Mouse (Mus musculus) liver (tissue): ENCODE measurements around the gene Opcml.
A peak's percentile ranks its signal among the peaks of the same experiment; 100 is the strongest.

ENCODE experiments used
- DNase-seq: peaks from one replicate; pipeline ENCODE4 v3.0.0-alpha.2; 2020; ENCODE audit warnings: mixed read lengths

The Opcml gene

DNA sequence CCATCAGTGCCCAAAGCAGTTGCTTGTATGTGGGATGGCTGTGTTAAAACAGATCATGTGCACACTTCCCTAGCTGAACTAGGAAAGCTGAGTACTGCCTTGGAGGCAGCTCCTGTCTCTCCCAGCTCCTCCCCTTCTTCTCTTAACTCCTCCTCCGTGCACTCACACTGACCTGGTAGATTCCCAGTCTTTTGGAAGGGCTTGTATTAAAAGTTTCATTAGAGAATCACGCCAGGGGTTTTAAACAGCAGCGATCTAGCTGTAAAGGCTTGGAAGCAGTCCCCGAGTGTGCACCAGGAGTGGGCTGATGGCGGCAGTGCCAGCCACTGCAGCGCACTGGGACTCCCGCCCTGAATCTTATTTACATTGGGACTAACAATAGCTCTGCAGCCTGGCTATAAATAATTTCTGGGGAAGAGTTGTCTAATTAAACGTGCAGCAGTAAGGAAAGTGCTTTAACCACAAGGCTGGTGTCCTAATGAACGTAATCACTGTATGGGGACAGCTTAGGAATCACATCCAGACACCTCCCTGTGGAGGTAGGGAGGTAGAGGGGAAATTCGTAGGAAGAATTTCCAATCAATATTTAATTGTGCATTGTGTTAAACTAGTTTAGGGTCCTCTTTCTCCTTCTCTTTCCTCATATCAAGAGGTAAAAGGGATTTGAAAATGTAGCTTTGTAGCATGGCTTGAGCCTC is 546.1 kb downstream of the Opcml start:
- no peak for DNase-seq

DNA sequence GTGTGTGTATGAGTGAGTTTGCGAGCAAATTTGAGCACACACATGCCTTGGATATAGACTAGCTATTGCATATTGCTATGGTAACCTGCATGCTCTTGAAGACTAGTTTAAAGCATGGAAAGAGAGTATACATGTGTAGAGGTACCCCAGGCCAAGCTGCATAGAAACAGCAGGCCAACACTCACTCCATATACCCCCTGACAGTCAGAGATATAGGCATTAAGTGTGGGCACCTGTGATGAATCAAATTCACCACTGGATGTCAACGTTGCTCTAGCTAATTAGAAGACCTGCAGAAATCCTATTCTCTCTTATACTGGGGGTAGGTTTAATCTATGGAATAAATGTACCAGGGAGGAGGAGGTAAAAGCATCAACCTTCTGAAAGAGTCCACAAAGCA is 547.3 kb downstream of the Opcml start:
- no peak for DNase-seq

DNA sequence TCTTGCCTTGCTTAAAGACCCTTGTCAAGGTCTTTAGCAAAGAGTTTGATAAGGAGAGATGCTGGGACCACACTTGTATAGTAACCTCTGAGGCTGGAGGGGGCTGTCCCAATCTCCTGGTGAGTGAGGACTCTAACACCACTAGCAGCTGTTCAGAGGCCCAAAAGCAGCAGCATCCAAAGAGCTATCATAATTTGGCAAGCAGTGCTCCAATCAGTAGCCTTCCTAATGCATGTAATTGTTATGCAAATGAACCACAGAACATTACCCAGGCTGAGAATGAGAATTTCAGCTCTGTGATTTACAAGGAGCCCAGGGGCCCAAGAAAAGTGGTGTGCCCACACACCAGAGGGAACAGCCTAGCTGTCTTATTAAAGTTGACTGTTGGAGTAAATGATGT is 564.4 kb downstream of the Opcml start:
- no peak for DNase-seq

DNA sequence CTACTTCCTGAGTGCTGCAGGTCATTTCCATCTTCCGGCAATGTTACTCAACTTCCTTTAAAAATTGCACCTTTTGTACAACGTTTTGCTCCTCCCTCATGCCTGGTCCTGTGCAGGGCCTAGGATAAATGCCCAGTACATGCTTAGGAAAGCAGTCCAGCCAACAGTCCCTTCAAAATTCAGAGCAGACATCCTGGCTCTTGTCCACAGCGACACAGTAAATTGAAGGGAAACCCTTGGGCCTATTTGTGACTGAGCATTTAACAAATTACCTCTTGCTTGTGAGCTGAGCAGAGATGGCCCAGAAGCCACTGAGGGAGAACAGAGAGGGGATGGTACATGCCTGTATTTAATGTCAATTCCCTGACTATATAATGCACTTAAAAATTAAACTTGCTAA is 567.4 kb downstream of the Opcml start:
- no peak for DNase-seq

DNA sequence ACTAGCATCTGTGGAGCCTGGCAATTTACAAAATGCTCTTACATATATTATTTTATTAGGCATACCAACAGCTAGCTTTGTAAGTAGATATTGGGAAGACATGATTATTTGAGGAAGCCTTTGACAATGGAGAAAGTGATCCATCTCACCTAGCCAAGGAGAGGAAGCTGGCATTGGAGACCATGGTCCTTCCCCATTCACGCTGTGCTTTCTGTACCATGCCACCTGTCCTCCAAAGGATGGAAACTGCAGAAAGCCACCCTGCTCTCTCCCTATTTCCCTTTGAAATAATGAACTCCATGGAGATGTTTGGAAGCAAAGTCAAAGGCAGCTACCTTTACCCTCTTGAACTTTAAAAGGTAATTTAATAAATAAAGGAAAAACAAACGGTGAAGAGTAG is 570.1 kb downstream of the Opcml start:
- no peak for DNase-seq

DNA sequence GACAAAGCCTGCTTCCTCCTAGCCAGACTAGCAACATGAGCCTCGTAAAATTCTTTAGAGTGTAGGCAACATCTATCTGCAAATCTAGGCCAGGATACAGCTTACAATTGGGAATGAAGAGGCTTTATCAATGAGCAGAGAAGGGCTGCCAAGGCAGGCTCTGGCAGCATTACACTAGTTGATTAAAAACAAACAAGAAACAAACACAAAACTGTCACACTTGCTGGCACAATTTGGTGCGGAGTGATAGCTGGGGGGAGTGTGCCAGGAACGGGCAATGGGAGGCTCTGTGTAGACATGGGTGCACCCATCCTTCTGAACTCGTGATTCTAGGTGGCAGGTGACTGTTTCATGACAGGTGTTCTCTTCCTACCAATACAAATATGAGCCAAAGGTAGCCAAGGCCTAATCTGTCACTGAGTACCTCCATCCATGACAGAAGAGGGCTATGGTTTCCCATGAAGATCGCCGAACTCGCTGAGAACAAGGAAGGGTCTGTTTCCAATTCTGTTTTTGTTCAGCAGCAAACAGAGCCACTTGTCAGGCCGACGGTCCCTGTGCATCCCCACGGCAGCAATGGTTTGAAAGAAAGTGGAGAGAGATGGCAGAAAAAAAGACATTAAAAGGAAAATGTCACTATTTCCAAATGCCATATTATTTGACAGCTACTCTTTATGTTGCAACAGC is 574.0 kb downstream of the Opcml start:
- DNase-seq, result no peak

DNA sequence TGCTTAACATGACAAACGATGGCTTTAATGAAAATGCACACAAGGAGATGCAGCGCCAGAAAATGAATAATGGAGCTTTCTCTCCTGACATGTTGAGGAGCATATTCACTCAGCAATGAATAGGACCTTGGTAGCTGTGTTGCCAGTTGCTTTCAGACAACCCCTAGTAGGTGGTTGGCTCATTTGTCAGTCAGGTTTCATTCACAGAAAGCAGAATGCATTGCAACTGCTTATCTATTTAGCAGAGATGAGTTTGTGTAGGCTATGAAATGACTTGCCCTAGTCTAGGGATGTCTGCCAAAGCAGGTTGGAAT is 574.5 kb downstream of the Opcml start:
- DNase-seq, result no peak

DNA sequence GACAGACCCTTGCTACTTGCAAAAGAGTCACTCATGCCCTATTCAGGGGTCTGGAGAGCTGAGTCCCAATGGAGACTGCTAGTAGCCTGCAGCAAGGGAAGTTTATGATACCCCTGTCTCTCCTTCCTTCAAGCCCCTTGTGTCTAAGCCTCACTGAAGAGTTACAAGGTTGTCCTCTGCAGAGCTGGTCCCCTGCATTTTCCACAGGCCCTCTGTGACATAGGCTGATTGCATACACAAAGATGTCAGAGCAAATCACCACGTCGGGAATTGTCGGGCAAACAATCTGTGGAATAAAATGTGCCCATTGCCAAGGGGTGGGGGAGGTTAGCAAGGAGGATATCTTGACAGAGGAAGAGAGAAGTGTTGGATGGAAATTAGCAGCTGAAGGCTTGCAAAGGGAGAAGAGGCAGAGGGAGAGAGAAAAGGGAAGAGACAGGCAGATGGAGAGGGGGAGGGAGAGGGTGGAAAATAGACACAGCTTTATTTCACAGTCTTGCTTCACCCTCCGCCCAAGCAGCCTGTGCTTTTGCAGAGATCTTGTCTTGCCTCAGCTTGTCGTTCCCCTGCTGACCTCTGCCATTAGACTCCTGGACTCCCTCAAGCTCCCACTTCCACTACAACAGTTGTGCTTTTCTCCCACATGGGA is 596.1 kb downstream of the Opcml start:
- no peak for DNase-seq

DNA sequence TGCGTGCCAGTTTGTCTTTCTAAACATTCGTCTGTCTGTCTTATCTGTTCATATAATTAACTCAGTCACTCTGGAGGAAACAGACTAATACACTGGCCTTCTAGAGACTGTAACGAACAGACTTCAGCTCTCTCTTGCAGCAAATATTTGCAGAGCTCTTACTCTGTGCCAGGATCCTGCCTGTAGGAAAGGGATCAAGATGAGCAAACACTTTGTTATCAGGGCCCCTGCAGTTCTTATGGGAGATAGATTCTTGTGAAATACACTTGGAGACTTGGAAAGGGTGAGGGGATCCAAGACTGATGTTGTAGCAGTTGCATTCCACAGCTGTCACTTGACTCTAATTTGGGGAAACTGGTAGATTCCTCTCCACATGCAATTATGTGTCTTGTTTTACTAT is 604.6 kb downstream of the Opcml start:
- no peak for DNase-seq

DNA sequence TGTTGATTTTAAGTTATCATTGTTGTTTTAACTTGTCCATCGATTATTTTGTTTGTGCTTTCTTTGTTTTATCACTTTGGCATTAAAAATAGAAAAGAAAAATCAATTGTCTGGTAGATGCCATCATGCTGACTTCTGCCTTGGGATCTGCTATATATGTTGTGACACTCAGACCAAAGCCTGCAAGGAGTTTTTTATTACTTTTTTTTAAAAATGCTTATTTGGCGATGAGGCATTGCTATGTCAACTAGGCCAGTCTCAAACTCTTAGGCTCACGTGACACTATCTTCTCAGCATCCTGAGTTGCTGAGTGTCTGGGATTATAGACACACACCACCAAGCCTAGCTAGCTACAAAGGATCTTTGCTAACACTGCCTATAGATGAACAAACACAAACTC is 605.1 kb downstream of the Opcml start:
- DNase-seq, result no peak

DNA sequence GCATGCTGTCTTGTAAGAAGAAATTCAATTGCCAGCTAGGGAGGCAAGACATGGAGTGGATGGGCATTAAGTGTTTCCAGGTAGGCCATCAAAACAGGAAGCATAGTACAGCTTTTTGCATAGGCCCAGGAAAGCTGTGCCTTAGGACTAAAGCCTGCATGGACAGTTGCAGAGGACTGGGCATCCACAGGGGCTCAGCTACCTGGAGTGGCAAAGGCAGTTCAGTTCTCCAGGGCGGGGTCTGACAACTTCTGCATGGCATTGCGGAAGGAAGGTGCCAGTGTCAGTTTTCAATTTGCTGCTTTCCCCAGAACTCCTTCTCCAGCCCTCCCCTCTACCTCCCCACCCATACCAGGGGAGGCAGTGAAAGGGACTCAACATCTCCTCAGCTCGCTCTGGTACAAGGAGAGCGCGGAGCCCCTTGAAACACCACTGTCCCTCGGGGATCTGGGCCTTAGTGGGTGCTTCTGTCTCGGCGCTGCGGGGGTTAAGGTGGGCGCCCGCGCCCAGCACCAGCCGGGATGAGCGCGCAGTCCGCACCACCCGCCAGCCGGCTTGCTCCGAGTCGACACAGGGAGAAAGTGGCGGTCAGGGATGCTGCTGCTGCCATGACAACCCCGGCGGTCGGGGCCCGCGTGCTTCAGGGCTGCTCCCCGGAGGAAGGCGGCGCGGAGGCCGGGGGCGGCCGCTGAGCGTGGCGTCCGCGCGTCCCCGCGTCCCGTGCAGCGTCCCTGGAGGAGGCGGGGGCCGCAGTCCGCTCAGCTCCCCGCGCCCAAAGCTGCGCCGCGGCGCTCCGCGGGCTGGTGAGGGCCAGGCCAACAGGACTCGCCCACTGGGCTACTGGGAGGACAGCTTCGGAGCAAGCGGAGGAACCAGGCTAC is 612.4 kb downstream of the Opcml start:
- peak; percentile 4 for DNase-seq

DNA sequence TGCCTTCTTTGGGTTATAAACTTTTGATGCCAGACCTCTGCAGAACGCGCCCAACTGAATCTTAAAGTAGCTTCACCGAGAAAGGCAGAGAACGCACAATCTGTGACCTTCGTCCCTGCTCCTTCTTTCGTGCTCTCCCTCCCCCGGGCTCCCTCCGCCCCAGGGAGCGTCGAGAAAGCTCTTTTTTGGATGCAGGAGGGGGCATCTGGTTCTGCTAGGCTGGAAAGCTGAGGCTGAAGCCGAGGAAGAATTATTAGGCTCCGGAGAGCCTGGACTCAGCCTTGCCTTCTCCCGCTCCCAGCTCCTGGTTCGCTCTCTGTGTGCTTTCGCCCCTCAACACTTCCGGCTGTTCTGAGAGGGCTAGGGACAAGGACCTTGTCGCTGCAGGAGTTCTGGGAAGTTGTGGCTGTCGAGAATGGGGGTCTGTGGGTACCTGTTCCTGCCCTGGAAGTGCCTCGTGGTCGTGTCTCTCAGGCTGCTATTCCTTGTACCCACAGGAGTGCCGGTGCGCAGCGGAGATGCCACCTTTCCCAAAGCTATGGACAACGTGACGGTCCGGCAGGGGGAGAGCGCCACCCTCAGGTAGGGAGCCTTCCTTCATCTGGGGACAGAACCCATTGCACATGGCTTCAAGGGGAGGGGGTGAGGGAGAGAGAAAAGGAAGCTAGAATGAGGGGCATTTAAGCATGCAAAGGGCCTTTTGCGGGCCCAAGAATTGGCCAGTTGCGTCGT is 613.4 kb downstream of the Opcml start:
- no peak for DNase-seq

DNA sequence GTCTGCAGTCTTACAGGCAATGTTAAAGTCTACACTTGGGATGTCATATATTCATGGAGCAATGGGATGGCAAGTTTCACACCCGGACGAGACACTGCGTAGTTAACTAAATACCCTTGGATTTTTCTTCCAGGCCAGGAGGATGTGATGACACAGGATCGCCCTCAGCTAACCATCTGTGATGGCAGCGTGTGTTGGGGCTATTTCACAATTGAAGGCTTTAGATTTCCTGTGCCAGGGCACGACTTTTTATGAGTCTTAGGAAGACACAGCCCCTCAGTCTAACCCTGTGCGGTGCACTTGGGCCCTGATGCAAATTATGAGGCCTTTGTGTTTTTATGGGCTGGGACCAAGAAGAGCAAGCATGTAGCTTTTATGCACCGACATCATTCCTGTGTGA is 614.0 kb downstream of the Opcml start:
- no peak for DNase-seq

DNA sequence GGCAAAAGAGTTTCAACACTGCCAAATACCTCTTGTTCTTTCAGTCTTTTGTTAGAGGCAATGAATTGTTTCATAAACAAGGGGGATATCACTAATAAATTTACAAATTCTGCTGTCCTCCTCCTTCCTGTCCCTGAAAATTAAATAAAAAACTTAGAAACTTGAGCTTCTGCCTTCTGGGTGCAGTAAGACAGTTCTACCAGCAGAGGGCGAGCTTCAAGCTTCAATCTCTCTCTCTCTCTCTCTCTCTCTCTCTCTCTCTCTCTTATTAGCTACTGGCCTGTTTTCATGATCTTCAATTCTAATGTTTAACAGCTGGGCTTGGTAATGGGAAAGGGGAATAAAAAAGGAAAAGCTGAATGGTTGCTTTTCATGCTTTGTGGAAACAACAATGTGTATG is 615.2 kb downstream of the Opcml start:
- DNase-seq, result no peak

DNA sequence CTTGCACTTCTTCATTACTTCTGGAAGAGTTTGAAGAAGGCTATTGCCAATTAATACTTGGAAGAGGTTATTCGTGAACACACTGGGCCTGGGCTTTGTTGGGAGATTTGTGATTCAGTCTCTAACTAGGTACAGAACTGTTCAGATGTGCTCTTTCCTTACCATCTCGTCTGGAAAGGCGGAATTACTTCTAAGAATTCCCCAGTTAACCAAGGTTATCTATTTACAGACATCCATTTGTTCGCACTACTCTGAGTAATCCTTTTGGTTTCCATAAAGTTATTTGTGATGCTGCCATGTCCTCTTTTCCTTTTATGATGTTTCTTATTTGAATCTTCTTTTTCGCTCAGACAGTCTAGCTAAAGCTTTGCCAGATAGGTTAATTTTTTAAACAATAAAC is 630.2 kb downstream of the Opcml start:
- DNase-seq, result no peak

DNA sequence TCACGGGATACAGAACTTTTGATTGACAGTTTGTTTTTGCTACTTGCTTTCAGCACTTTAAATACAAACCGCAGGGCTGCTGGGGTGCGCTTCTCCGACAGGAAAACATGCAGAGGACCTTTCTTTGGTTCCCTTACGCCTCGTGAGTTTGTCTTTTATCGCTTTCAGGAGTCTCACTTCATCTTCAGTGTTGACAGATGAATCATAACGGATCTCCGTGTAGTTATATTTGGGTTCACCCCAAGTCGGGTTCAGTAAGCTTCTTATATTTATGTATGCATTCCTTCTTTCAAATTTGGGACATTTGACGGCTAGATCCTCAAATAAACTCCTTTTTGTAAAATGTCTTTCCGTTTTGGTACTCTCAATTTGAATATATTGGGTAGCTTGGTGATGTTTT is 632.8 kb downstream of the Opcml start:
- no peak for DNase-seq

DNA sequence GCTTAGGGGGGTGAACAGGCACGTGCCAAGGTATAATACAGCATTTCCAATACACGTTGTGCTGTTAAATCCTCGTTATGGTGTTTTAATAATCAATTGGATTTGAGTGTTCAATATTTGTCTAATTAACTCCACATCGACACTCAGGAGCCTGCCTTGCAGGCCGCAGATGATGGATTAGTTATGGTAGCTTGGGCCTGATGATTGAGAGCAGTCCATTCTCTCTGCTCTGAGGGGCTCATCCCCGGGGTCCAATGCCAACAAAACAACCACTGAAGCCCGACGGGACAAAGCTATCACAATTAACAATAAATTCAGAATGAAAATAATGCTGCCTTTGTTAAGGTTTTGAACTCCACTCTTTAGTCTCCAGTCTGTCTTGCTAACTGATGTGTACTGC is 641.6 kb downstream of the Opcml start:
- DNase-seq, result no peak

DNA sequence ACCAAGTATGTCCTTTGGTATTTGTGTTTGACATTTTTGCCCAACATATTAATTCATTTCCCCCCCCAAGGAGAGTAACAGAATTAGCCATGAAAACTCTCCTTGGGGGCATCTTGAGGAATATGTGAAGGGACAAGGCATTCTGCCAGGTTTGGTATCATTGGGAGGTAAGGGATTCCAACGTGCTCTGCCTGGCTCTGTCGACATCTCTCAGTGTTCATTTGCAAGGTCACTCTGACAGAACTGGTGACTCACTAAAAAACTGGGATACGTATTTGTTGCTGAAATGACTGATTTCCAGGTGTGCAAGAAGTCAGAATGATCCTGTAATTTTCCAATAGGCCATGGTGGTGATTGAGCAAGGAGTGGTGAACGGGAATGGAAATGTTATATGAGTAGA is 648.2 kb downstream of the Opcml start:
- DNase-seq, result no peak

DNA sequence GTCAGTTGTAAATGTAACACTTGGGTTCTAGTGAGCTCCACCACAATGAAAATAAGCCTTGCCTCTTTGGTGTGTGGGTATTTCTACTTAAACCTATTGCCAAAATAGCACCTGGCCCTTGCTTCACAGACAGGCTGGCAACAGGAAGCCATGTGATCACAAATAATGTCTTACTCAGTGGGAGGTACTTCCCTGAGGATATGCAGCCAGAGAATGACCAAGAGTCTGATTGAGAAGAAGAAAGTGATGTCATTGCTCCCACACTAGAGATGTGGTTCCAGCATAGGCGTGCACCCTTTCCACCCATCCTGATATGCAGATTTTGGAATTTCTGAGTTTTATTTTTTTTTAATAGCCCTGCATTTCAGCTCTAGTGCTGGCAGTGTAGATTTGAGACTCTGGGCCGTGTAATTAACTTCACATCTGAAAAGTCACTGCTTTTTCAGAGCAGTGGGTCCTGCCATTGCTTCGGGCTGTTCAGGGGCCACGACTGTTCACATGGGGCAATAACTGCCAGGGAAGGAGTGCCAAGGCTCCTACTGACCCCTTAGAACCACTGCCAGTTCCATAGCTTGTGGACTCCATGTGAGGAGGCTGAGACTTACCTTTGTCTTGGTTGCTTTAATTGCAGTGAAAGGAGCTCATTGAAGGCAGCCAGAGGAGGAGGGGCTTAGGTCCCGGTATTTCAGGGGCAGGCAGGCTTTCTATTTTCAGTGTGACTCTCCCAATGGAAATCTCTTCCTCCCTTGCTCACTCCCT is 649.0 kb downstream of the Opcml start:
- no peak for DNase-seq

DNA sequence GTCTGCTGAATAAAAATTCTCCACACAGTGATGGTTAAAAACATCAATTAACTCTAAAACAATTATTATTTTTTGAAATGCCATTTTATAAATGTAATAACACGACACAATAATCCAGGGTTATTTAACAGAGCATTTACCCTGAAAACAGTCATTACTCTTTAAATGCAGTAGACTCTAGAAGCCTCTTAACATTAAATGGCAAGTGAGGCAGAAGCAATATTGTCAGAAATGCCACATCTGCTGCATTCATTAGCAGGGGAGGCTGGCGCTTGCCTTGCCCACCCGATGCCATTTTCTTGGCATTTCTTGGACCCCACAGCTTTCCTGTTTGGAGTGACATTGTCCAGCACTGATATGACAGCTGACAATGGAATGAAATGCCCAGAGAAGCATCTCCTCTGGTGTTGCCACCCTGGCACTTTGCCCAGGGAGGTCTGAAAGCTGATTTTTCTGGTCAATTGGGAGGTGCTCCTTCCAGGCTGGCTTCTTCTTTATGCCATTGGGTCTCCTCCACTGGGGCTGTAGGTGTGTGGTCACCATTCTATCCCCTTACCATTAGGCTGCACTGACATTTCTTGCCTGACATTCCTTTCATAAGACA is 649.7 kb downstream of the Opcml start:
- no peak for DNase-seq

DNA sequence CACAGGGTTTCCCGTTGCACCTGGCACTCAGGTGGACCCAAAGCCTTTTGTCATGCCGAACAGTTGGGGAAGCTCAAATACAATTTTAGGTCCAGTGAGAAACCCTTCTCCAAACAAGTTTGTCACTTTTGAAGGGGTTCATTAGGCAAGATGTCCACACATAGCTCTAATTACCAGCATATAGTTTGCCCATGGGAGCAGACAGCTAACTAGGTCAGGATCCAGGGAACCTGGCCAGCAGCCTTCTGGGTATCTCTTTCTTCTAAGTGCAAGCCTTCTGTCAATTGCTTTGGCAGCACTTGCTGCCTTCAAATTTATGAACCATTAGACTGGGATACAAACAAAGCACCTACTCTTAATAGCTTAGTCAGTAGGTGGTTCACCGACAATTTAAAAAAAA is 653.9 kb downstream of the Opcml start:
- no peak for DNase-seq

DNA sequence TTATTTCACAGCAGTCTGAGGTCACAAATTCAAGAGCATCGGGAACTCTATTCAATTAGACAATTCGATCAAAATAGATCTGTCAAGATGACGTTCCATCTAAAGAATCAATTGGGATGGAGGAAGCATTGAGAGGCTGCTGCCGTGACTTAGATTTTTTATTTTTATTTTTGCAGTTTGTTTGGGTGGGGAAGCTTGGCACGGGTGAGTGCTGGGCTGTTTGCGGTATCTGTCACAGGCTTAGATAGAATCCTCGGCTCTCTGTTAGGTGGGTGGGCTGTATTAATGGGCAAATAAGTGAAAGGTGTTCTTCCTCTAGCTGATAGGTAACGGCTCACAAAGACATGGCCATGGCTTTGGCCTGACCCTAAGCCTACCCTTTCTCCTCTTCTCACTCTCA is 654.4 kb downstream of the Opcml start:
- no peak for DNase-seq
